Mouse (Mus musculus) cerebellum, adult 2 months (tissue): ENCODE measurements around the gene Ptges2. TPM values are rescaled to one million over a fixed set of nuclear protein-coding genes. Genes with fewer than 3 reads are reported as not detected.
"Not testable (repeated sequence)": the region's sequence is repeated elsewhere in the genome, so short reads cannot be mapped to it uniquely, and the experiment has no call there.

ENCODE experiments used
- DNase-seq, 2 experiments: peaks; one replicate each; pipeline ENCODE4 v3.0.0; 2021
- H3K27ac ChIP-seq: fragments of 200-500 bp; 2 replicates; pipeline ENCODE4 v1.5.1; 2012; ENCODE audit warnings: low read length, control low read depth, inconsistent platforms; ENCODE audit not compliant: insufficient read depth
- H3K27me3 ChIP-seq: fragments of 200-500 bp; 2 replicates; pipeline ENCODE4 v1.6.1; 2012; ENCODE audit warnings: inconsistent platforms, mild to moderate bottlenecking, low read length, moderate library complexity; ENCODE audit not compliant: control insufficient read depth, insufficient read depth
- H3K4me1 ChIP-seq: fragments of 200-500 bp; 2 replicates; pipeline ENCODE4 v1.6.1; 2011; ENCODE audit warnings: low read length; ENCODE audit not compliant: control insufficient read depth, insufficient read depth
- H3K4me3 ChIP-seq: fragments of 200-500 bp; replicated peaks from 2 replicates; pipeline ENCODE3; 2011; ENCODE audit warnings: mild to moderate bottlenecking, low read depth, low read length, control low read depth; ENCODE audit not compliant: insufficient read depth
- CTCF ChIP-seq: fragments of 200-500 bp; IDR thresholded peaks from 2 replicates; pipeline ENCODE4 v1.5.1; 2011; ENCODE audit warnings: low read depth, mild to moderate bottlenecking, control low read depth, low read length, moderate library complexity, borderline replicate concordance; ENCODE audit not compliant: insufficient read depth
- POLR2A ChIP-seq: fragments of 200-500 bp; IDR thresholded peaks from 2 replicates; pipeline ENCODE4 v1.6.1; 2011; ENCODE audit warnings: low read length, control low read depth, borderline replicate concordance; ENCODE audit not compliant: insufficient read depth
- WGBS: fragments of 180-500 bp; shearing (Covaris S2); methylation state at CpG from one replicate; pipeline ENCODE4 v1.1.7; 2018; 5-methylcytosine and 5-hydroxymethylcytosine counted together
- polyA plus RNA-seq: library from polyadenylated mRNA; depleted of rRNA; stranded (reverse); fragments of >200 nt; gene quantifications from 2 replicates; pipeline ENCODE4 v1.2.3, GENCODE M21; 2012

Ptges2 gene
- polyA plus RNA-seq, 1 experiment: 60.9 TPM

- under 1% methylated on average over 63 of the region's 63 CpGs for WGBS
- Histone ChIP-seq H3K4me1 (peaks cover 20% of the 10 kb centered on the region), H3K27ac (peak within 1 kb of the TSS; percentile 100), H3K27me3 (no peaks in the 10 kb centered on the region), H3K4me3 (peak within 1 kb of the TSS; percentile 99)
- peak; percentile 97 to 99 for DNase-seq
- peak; percentile 88 for TF ChIP-seq POLR2A
- TF ChIP-seq CTCF: peak; percentile 78
These were observed 42.6 kb upstream of the Ptges2 start, which contains the start of gene Dnm1 for GRCm38 (mm10) chr2:32353007-32353542. TSS of gene Dnm1 (minus strand) at chr2:32353338.

- TF ChIP-seq POLR2A: no peak
- Histone ChIP-seq H3K4me3 (no peak overlapping the region), H3K4me1 (peaks cover 13% of the 10 kb centered on the region), H3K27ac (no peak overlapping the region), H3K27me3 (no peaks in the 10 kb centered on the region)
- DNase-seq: peak in 1 of 2 experiments; percentile 26
- WGBS: 78% methylated on average over 6 of the region's 6 CpGs
These were observed 41.9 kb upstream of the Ptges2 start for GRCm38 (mm10) chr2:32353836-32354235.

- 89% methylated on average over 3 of the region's 3 CpGs for WGBS
- Histone ChIP-seq H3K27ac (no peak overlapping the region), H3K4me1 (peaks cover 7% of the 10 kb centered on the region), H3K4me3 (no peak overlapping the region), H3K27me3 (no peaks in the 10 kb centered on the region)
- no peak for TF ChIP-seq POLR2A
- TF ChIP-seq CTCF: no peak
- peak in 1 of 2 experiments; percentile 13 for DNase-seq
These were observed 41.3 kb upstream of the Ptges2 start for GRCm38 (mm10) chr2:32354336-32354895.

GRCm38 (mm10) chr2:32356216-32356615 is 39.5 kb upstream of the Ptges2 start:
- no peak overlapping the region for H3K27ac ChIP-seq
- no peaks in the 10 kb centered on the region for H3K27me3 ChIP-seq
- no peak for TF ChIP-seq POLR2A
- no peak for TF ChIP-seq CTCF
- no peaks in the 10 kb centered on the region for H3K4me1 ChIP-seq
- no peak for DNase-seq
- WGBS: 80% methylated on average over 10 of the region's 10 CpGs
- H3K4me3 ChIP-seq: no peak overlapping the region

GRCm38 (mm10) chr2:32357710-32358109 is 38.0 kb upstream of the Ptges2 start:
- 84% methylated on average over 3 of the region's 3 CpGs for WGBS
- DNase-seq: no peak
- no peaks in the 10 kb centered on the region for H3K4me1 ChIP-seq
- no peak for TF ChIP-seq POLR2A
- TF ChIP-seq CTCF: no peak
- H3K4me3 ChIP-seq: no peak overlapping the region
- no peaks in the 10 kb centered on the region for H3K27me3 ChIP-seq
- H3K27ac ChIP-seq: no peak overlapping the region

- H3K4me3 ChIP-seq: no peak overlapping the region
- 78% methylated on average over 10 of the region's 10 CpGs for WGBS
- H3K27ac ChIP-seq: no peak overlapping the region
- no peak for TF ChIP-seq CTCF
- TF ChIP-seq POLR2A: no peak
- no peaks in the 10 kb centered on the region for H3K27me3 ChIP-seq
- no peak for DNase-seq
- no peaks in the 10 kb centered on the region for H3K4me1 ChIP-seq
These were observed 37.3 kb upstream of the Ptges2 start for GRCm38 (mm10) chr2:32358381-32358780.

- Histone ChIP-seq H3K27me3 (no peaks in the 10 kb centered on the region), H3K4me1 (peaks cover 2% of the 10 kb centered on the region; the same call in 1 of the 2 replicates), H3K4me3 (peak overlapping the region; percentile 77), H3K27ac (peak overlapping the region; percentile 22)
- peak; percentile 88 to 89 for DNase-seq
- WGBS: 5% methylated on average over 14 of the region's 14 CpGs
- peak; percentile 48; the same call in 1 of the 2 replicates for TF ChIP-seq POLR2A
- no peak for TF ChIP-seq CTCF
These were observed 35.0 kb upstream of the Ptges2 start for GRCm38 (mm10) chr2:32360741-32361140.

- Histone ChIP-seq H3K27me3 (no peaks in the 10 kb centered on the region), H3K4me3 (peak overlapping the region; percentile 77), H3K27ac (peak overlapping the region; percentile 99), H3K4me1 (peaks cover 2% of the 10 kb centered on the region; the same call in 1 of the 2 replicates)
- DNase-seq: peak; percentile 89 to 90
- TF ChIP-seq POLR2A (peak; percentile 74), CTCF (peak; percentile 79)
- 1% methylated on average over 24 of the region's 24 CpGs for WGBS
These were observed 34.3 kb upstream of the Ptges2 start for GRCm38 (mm10) chr2:32361437-32361836.

- not testable (repeated sequence) for DNase-seq, H3K4me1 ChIP-seq, H3K27me3 ChIP-seq
- WGBS: 32% methylated on average over 5 of the region's 5 CpGs
- Histone ChIP-seq H3K27ac (0 out of 2 replicates have a peak overlapping the region, but pooled peaks have one; percentile 86), H3K4me3 (peak overlapping the region; percentile 78)
These were observed 33.4 kb upstream of the Ptges2 start for GRCm38 (mm10) chr2:32362274-32362673.
